Mouse (Mus musculus): ENCODE results near the gene Sorbs1. TPM values are rescaled to one million over a fixed set of nuclear protein-coding genes. Genes with fewer than 3 reads are reported as not detected.

The Sorbs1 gene
- polyA plus RNA-seq, 2 experiments = 11.3 to 31.0 TPM

DNA sequence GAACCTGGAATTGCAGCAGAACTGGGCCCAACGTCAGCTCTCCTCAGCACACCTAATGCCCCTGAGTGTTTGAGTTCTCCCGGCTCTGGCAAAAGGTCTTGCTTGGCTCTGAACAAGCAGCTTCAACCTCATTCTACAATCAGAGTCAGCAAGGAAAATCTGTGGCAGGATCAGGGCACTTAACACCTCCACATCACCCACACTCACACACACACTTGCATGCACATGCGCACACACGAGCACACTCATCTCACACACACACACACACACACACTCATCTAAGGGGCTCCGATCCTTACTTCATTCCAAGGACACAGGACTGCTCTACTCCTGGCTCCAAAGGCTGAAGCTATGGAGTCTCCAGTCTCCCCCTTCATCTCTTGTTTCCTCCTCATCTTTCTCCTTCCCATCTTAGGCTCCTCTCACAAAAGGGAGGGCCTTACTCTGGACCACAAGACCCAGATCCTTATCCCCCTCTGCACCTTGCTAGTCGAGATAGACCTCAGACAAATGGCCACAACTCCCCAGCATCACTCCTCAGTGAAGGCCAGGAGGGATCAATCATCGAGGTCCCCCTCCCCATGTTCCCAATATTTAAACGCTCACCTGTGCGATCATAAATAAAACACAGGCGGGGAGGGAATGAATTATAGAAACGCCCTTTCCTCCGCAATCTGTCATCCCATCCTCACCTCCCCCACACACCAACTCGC, 3.0 kb downstream of the Sorbs1 start:
- H3K36me3 ChIP-seq (replicated peaks; ENCODE audit: control insufficient read depth, insufficient read depth, low read depth) = no peaks in the 10 kb centered on the region
- peaks cover 31 to 43% of the 10 kb centered on the region in 2 experiments for H3K4me1 ChIP-seq (replicated peaks; ENCODE audit: control insufficient read depth in 2 of 2, insufficient read depth in 2 of 2, low read length in 1 of 2)
- DNase-seq (ENCODE audit: low read depth in 3 of 3, low spot score in 3 of 3) = no peak
- no peak for TF ChIP-seq CTCF (IDR thresholded peaks at IDR 0.05; ENCODE audit: low read depth)
- TF ChIP-seq EP300 (IDR thresholded peaks at IDR 0.05; ENCODE audit: low read depth) = no peak
- H3K27ac ChIP-seq = peak overlapping the region; percentile 21; the same call in 1 of the 2 replicates
- peak overlapping the region; percentile 87 for H3K4me2 ChIP-seq (ENCODE audit: low read depth)
- no peak for ATAC-seq (ENCODE audit: insufficient read depth)
- 73% methylated on average over 13 of the region's 13 CpGs for WGBS (ENCODE audit: insufficient replicate concordance)
- H3K9ac ChIP-seq (replicated peaks) = no peak overlapping the region
- no peaks in the 10 kb centered on the region for H3K9me3 ChIP-seq (ENCODE audit: control insufficient read depth, low read length)
- H3K4me3 ChIP-seq (ENCODE audit: insufficient read depth in 1 of 2, low read depth in 2 of 2, low read length in 2 of 2) = no peak overlapping the region
- no peaks in the 10 kb centered on the region for H3K27me3 ChIP-seq (ENCODE audit: control insufficient read depth, insufficient read depth, low read length)

DNA sequence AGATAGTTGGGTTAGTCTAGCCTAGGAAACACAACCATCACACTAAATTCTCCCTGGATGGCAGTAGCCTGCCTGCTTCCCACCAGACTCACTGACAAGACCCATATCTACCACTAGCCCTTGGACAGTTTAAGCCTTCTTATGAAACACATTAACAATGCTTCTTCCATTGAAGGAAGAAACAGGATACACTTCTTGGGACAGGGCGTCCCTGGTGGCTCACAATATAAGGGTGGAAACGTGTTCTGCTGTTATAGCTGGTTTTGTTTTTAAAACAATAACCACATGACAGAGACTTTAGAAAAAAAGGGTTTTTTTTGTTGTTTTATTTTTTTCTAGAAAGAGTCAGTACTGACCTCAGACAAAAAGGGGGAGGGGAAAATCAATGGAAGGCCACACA, 4.3 kb downstream of the Sorbs1 start:
- no peak overlapping the region for H3K9ac ChIP-seq (replicated peaks)
- no peaks in the 10 kb centered on the region for H3K9me3 ChIP-seq (ENCODE audit: control insufficient read depth, low read length)
- H3K4me3 ChIP-seq (ENCODE audit: insufficient read depth in 1 of 2, low read depth in 2 of 2, low read length in 2 of 2) = no peak overlapping the region
- H3K36me3 ChIP-seq (replicated peaks; ENCODE audit: control insufficient read depth, insufficient read depth, low read depth) = no peaks in the 10 kb centered on the region
- peaks cover 31 to 37% of the 10 kb centered on the region in 2 experiments for H3K4me1 ChIP-seq (replicated peaks; ENCODE audit: control insufficient read depth in 2 of 2, insufficient read depth in 2 of 2, low read length in 1 of 2)
- no peaks in the 10 kb centered on the region for H3K27me3 ChIP-seq (ENCODE audit: control insufficient read depth, insufficient read depth, low read length)
- DNase-seq (ENCODE audit: low read depth in 3 of 3, low spot score in 3 of 3) (no peak), ATAC-seq (ENCODE audit: insufficient read depth) (no peak)
- H3K4me2 ChIP-seq (ENCODE audit: low read depth) = no peak overlapping the region
- no peak for TF ChIP-seq CTCF (IDR thresholded peaks at IDR 0.05; ENCODE audit: low read depth)
- no peak for TF ChIP-seq EP300 (IDR thresholded peaks at IDR 0.05; ENCODE audit: low read depth)
- H3K27ac ChIP-seq = peak overlapping the region; percentile 46
- 85% methylated on average over 2 of the region's 2 CpGs for whole genome bisulfite sequencing (ENCODE audit: insufficient replicate concordance)

DNA sequence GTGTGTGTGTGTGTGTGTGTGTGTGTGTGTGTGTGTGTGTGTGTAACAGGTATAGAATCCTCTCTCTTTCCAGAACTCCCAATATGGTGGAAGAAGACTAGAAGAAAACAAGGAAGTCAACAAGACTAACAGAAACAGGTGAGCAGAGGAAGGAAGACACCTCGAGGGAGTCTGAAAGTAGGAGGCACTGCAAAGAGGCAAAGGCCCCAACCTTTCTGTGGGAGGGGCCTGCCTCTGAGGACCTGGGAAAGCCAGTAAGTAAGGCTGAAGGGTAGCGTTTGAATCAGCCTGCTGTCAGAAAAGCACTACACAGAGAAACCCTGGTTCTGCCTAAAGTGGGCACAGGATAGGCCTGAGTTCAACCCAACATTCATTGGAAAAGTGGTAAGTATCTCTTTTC, 4.7 kb downstream of the Sorbs1 start:
- TF ChIP-seq CTCF (IDR thresholded peaks at IDR 0.05; ENCODE audit: low read depth) (no peak), EP300 (IDR thresholded peaks at IDR 0.05; ENCODE audit: low read depth) (no peak)
- H3K36me3 ChIP-seq (replicated peaks; ENCODE audit: control insufficient read depth, insufficient read depth, low read depth) = no peaks in the 10 kb centered on the region
- no peak overlapping the region for H3K4me2 ChIP-seq (ENCODE audit: low read depth)
- ATAC-seq (ENCODE audit: insufficient read depth) (no peak), DNase-seq (ENCODE audit: low read depth in 3 of 3, low spot score in 3 of 3) (no peak)
- H3K9ac ChIP-seq (replicated peaks) = no peak overlapping the region
- H3K9me3 ChIP-seq (ENCODE audit: control insufficient read depth, low read length) = no peaks in the 10 kb centered on the region
- H3K4me3 ChIP-seq (ENCODE audit: insufficient read depth in 1 of 2, low read depth in 2 of 2, low read length in 2 of 2) = no peak overlapping the region
- WGBS (ENCODE audit: insufficient replicate concordance) = 26% methylated on average over 2 of the region's 2 CpGs
- H3K4me1 ChIP-seq (replicated peaks; ENCODE audit: control insufficient read depth in 2 of 2, insufficient read depth in 2 of 2, low read length in 1 of 2) = peaks cover 31 to 36% of the 10 kb centered on the region in 2 experiments
- no peak overlapping the region; the same call in 1 of the 2 replicates for H3K27ac ChIP-seq
- H3K27me3 ChIP-seq (ENCODE audit: control insufficient read depth, insufficient read depth, low read length) = no peaks in the 10 kb centered on the region

DNA sequence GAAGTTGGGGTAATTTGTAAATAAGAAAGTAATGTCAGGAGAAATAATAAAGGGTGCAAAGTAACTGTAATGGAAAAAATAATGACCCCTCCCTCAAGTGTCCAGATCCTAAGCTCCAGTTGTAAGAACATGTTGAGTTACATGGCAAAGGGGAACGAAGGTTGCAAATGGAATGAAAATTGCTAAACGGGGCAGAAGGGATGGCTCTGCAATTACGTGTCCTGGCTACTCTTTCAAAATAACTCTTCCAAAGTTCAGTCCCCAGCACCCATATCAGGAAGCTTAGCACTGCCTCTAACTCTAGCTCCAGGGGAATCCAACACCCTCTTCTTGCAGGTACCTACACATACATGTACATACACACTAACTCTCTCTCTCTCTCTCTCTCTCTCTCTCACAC, 6.6 kb downstream of the Sorbs1 start:
- WGBS (ENCODE audit: insufficient replicate concordance) = 82% methylated on average over 3 of the region's 3 CpGs
- Histone ChIP-seq H3K27ac (no peak overlapping the region), H3K4me3 (ENCODE audit: insufficient read depth in 1 of 2, low read depth in 2 of 2, low read length in 2 of 2) (no peak overlapping the region), H3K4me2 (ENCODE audit: low read depth) (no peak overlapping the region), H3K9ac (replicated peaks) (no peak overlapping the region), H3K36me3 (replicated peaks; ENCODE audit: control insufficient read depth, insufficient read depth, low read depth) (no peaks in the 10 kb centered on the region), H3K4me1 (replicated peaks; ENCODE audit: control insufficient read depth in 2 of 2, insufficient read depth in 2 of 2, low read length in 1 of 2) (peaks cover 29 to 30% of the 10 kb centered on the region in 2 experiments), H3K9me3 (ENCODE audit: control insufficient read depth, low read length) (no peaks in the 10 kb centered on the region), H3K27me3 (ENCODE audit: control insufficient read depth, insufficient read depth, low read length) (no peaks in the 10 kb centered on the region)
- ATAC-seq (ENCODE audit: insufficient read depth) = no peak
- TF ChIP-seq CTCF (IDR thresholded peaks at IDR 0.05; ENCODE audit: low read depth) = no peak
- DNase-seq (ENCODE audit: low read depth in 3 of 3, low spot score in 3 of 3) = no peak

DNA sequence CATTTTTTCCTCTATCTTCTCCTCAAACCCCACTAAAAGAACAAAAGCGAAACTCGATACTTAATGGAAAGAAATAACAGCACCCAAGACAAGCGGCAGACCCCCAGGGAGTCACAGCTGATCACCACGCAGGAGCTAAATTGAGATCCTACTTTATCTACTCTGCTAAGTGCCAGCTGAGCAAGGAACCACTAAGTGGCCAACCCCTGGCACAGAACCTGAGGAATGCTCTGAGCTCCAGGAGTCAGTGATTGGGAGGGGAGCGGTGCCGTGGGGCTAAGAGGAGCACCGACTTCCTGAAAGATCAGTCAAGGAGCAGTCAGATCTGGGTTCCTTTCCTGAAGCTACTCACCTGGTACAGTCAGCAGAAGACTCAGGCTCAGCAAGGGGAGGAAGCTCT, 9.2 kb downstream of the Sorbs1 start:
- Histone ChIP-seq H3K27ac (no peak overlapping the region), H3K4me1 (replicated peaks; ENCODE audit: control insufficient read depth in 2 of 2, insufficient read depth in 2 of 2, low read length in 1 of 2) (peaks cover 6 to 19% of the 10 kb centered on the region in 2 experiments), H3K4me2 (ENCODE audit: low read depth) (no peak overlapping the region), H3K36me3 (replicated peaks; ENCODE audit: control insufficient read depth, insufficient read depth, low read depth) (no peaks in the 10 kb centered on the region), H3K27me3 (ENCODE audit: control insufficient read depth, insufficient read depth, low read length) (no peaks in the 10 kb centered on the region), H3K4me3 (ENCODE audit: insufficient read depth in 1 of 2, low read depth in 2 of 2, low read length in 2 of 2) (no peak overlapping the region), H3K9me3 (ENCODE audit: control insufficient read depth, low read length) (no peaks in the 10 kb centered on the region), H3K9ac (replicated peaks) (no peak overlapping the region)
- ATAC-seq (ENCODE audit: insufficient read depth) (no peak), DNase-seq (ENCODE audit: low read depth in 3 of 3, low spot score in 3 of 3) (no peak)
- 81% methylated on average over 7 of the region's 7 CpGs for WGBS (ENCODE audit: insufficient replicate concordance)
- TF ChIP-seq EP300 (IDR thresholded peaks at IDR 0.05; ENCODE audit: low read depth) (no peak), CTCF (IDR thresholded peaks at IDR 0.05; ENCODE audit: low read depth) (no peak)

Measured in liver, embryonic 14.5 days (tissue).